Mouse (Mus musculus): ENCODE measurements around the gene Etnppl. TPM values are rescaled to one million over a fixed set of nuclear protein-coding genes. Genes with fewer than 3 reads are reported as not detected.

The Etnppl gene
- total RNA-seq (2021) = 1 to 10 TPM; 3.2 to 7.6 TPM
- long read RNA-seq, experiment 1, full-length matches to known transcripts = 18 of 20 reads
- long read RNA-seq, experiment 1, partial matches to known transcripts = 2 of 20 reads
- long read RNA-seq, experiment 1, other reads (novel, unspliced or antisense) = 0 of 20 reads
- long read RNA-seq, experiment 2, full-length matches to known transcripts = 1 of 1 reads
- long read RNA-seq, experiment 2, partial matches to known transcripts = 0 of 1 reads
- long read RNA-seq, experiment 2, other reads (novel, unspliced or antisense) = 0 of 1 reads

DNA sequence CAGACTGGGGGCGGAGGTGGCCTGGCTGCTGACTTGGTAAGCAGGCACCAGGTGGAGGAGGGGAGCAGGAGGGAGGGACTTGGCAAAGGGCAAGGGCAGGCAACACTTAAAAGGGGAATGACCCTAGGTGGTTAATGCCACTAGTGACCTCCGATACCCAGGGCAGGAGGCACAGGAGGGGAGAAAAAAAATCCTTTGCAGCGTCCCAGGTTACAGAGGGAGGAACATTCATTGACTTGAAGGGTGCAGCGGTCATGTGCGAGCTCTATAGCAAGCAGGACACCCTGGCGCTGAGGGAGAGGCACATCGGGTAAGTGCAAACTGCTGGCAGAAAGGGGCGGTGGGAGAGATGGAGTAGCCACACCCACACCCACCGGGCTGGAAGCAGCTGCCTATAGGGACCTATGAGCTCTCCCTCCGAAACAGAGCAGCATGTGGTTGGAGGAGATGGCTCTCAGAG lies at the start of gene Etnppl:
Gene Etnppl (plus strand): TSS at position 10 of the 460 bp plus-strand sequence.
- peak; percentile 52 for DNase-seq

- DNase-seq = peak; percentile 25
Observed at GRCm38 (mm10) chr3:130568331-130569095, 48.7 kb upstream of the Etnppl start.

DNA sequence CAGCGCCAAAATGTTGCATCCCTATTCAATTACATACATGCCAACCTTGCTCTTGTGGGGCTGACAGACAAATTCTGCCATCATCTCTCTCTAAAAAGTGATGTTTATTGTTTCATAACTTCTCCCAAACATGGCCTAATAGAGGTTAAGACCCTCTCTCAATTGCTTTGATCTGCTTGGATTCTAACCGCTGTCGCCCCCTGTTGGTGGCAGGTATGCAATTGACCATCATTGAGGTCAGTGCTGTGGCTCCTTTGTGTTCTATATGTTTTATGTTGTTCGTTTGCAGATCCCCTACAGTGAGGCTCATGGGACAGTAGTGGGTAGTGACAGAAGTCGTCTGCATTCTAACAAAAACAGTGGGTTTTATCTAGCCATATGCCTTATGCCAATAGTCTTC lies 44.0 kb upstream of the Etnppl start:
- DNase-seq = no peak

DNA sequence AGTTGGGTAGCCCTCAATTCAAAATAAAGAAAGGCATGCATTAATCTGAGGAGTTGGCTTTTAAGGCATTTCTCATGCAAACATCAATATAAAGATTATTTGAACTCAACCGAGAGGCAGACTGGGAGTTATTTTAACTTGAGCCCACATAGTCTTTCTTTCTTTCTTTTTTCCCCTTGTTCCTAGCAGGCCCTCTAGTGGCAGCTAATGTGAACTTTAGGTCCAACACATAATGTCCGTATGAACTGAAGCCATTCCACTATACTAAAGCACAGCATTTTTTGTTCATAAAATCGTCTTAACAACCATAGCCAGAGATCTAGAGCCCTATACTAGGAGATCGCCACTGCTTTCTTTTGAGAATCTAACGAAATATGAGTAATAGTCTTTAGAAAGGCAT lies 42.6 kb upstream of the Etnppl start:
- peak; percentile 67 for DNase-seq

- DNase-seq = peak; percentile 39
Observed at GRCm38 (mm10) chr3:130576683-130577082, 40.6 kb upstream of the Etnppl start.

DNA sequence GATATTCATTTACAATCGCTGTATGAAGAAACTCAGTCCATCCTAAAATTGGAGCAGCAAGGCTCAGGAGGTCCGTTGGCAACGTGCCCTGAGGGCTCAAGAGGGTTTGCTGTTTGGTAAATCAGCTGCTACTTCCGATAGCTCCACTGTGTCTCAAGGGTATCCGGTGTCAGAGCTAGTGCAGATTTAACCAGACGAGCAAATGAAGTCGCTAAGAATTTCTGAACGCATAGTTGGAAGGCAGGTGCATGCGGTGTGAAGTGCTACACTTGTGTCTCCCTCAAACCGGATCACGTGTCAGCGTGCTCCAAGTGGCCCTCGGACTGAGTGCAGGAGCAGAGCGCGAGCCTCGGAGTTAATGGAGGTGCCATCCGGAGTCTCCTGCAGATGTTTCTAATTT lies 37.7 kb upstream of the Etnppl start:
- no peak for DNase-seq

DNA sequence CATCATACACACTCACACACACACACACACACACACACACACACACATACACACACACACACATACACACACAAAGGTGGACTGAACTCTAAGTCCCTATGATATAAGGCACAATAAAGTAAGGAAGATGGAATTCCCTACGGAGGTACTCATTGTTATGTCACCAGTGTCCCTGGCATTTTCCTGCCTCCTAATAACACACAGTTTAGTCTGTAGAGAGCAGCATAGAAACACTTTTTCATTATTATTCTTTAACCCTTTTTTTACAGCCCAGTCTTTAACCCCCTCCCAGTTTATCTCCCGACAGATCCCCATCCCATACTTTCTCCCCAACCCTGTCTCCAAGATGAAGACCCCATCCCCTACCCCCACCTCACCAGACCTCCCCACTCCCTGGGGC lies 35.7 kb upstream of the Etnppl start:
- no peak for DNase-seq

DNA sequence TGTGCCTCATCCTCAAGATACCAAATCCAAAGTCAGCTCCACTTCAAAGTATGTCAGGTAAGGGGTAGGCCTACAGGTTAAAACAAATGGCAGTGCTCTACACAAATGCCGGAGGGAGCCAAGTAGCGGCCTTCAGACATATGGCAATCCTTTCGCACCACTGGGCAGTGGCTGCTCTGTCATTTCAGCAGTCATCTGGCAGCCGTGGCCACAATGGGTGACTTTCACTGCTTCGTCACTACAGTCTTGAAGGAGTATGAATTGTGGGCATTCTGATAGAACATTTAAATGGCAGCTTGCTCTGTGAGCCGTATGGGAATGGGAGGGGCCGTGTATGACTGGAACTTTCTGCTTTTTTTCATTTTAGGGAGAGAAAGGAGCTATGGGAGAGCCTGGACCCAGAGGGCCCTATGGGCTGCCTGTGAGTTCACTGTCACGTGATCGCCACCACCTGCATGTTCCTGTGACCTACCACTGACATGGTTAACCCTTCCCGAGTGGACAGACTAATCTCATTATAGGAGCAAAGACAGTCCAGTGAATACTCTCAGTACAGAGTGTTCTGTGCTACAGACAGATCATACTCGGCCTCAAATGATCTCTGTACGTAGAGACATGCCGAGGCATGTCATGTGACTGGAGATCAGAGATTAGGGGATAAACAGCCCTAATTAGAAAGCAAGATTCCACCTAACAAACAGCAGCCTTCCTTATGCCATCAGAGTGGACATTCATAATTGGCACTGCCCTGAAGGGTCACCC lies 34.2 kb upstream of the Etnppl start:
- DNase-seq = no peak

DNA sequence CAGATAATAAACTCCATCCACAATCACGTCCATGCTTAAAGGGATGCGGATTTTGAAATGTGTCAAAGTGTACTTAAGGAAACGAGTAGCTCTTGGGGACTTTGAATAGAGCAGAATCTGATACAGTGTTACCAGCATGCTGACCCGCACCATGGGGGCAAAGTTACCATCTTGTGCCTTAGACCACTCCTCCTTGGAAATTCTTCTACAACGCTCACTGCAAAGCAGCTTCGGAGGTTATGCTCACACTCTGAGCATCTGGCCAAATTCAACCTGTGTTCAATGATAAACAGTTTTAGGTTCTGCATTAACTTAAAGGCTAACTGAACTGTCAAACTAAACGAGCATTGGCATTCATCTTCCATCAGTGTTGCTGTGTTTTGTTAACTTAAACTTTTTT lies 33.2 kb upstream of the Etnppl start:
- no peak for DNase-seq

GRCm38 (mm10) chr3:130595050-130595449 lies 22.2 kb upstream of the Etnppl start:
- no peak for DNase-seq

- no peak for DNase-seq
Observed at GRCm38 (mm10) chr3:130601491-130601890, 15.8 kb upstream of the Etnppl start.

- peak; percentile 50 for DNase-seq
Observed at GRCm38 (mm10) chr3:130607924-130608323, 9.3 kb upstream of the Etnppl start.

GRCm38 (mm10) chr3:130614444-130614843 lies 2.8 kb upstream of the Etnppl start:
- DNase-seq = no peak

DNA sequence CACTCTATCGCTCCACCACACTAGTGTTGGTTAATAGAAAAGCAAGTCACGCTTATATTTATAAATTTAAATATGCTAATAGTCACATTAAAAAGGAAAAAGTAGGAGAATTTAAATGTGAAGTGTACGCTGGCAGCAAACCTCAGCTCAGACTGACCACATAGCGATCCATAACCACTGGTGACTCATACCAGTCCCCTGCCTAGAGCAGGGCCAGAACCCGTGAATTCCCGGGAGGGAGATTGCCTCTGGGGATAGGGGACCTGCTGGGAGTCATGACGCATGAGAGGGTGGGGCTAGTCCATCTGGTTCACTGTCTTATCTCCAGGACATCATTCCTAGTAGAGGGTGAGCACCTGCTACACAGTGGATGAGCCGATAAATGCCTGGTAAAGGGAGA lies 1.6 kb upstream of the Etnppl start:
- no peak for DNase-seq

- no peak for DNase-seq
Observed at GRCm38 (mm10) chr3:130620517-130621146, 3.4 kb downstream of the Etnppl start.

- DNase-seq = no peak
Observed at GRCm38 (mm10) chr3:130628358-130628757, 11.1 kb downstream of the Etnppl start.

GRCm38 (mm10) chr3:130633859-130634258 lies 16.6 kb downstream of the Etnppl start:
- DNase-seq = peak; percentile 11

DNA sequence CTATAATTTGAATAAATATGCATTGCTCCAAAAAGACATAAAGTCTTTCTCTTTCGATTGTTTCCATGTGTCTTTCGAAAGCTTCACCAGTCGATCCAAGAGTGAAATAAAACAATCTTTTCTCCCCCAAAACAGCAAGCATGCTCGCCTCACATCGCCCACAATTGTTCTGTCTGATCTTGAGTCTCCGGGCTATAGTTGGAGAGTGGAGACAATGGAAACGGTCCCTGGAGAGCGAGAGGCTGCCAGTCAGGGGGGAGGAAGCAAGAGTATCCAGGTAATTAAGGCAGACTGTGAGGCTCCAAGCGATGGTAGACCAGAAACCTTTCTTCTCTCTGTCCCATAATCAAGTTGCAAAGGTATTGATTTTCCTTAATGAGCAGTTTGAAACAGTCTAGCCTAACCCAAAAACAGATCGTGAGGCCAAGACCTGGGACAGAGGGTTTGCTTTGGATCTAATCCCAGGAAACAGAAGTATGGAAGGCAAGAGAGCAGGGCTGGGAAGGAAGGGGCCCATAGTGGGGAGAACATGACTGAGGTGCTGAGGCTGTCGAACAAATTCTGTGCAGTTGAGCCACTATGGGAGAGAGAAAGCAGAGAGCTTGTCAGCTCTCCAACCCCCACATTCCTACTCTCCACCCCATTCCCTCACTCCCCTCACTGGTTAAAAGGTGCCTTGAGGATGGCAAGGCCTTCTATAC lies 29.0 kb downstream of the Etnppl start:
- DNase-seq = no peak

DNA sequence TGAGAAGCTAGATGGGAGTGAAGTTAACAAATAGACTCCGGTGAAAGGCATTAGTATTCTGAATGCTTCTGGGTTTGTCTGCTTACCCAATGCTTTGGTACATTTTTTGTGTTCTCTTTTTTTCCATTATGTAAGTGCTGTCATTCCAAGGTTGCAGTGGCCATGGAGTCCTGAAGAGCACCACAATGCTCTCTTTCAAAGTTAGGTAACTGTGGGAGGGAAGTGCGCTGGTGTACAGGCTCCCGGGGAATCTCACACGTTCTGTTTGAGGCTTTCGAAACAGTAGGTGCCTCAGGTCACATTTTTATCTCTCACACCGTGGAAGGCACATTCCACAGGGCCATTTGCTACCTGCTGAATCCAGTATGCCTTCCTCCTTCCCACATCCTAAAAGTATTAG lies 32.3 kb downstream of the Etnppl start:
- peak; percentile 35 for DNase-seq

DNA sequence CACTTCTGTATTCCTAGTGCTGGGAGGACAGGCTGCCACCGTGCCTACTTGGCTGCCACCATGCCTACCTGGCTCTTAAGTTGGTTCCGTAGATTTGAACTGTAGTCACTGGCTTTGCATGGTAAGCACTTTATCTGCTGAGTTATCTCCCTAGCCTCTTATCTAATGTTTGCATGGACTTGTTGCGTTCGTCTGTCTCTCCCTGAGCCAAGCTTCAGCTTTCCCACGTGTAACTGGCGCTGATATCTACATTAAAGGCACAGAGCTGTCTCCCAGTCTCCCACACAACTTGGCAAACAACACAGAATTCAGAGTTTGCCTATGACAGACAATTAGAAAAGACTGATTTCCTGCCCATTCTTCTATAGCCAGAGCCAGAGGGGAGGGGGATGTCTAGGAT lies 43.4 kb downstream of the Etnppl start:
- no peak for DNase-seq

GRCm38 (mm10) chr3:130662496-130662895 lies 45.2 kb downstream of the Etnppl start:
- no peak for DNase-seq

DNA sequence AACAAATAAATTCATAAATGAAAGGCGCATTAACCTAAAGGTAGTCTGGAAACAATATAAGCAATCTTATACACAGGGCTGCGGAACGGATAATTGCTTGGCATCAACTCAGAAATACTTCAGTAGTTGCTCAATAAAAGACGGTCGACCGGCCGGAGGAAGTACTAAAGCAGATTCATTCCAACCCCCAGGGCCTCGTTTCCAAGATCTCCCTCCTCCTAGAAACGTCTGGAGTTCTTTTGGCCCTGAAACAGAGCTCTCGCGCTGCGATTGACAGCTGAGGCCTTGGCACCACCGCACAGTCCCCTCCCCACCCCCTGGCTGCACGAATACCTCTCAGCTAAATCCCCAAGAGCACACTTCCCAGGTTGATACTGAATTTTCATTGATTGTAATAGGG lies 54.0 kb downstream of the Etnppl start:
- DNase-seq = peak; percentile 35

All from adrenal gland, postnatal 10 days (tissue).